In genomic region chr13:23437908-23438307, GRCm38 (mm10) we compare ENCODE assay signal across 7 mouse cellular contexts. TPM values are rescaled to one million over a fixed set of nuclear protein-coding genes. Genes with fewer than 3 reads are reported as not detected.
A peak's percentile ranks its signal among the peaks of the same experiment; 100 is the strongest.
DNase-seq lines count a peak whose midpoint lies in the region; ATAC-seq lines count a peak whose summit lies in the region.

No protein-coding gene starts in this region.

- H3K27ac ChIP-seq in embryonic facial prominence, embryonic 11.5 days (replicated peaks; ENCODE audit: low read depth, low read length): 0 out of 2 replicates have a peak overlapping the region, but pooled peaks have one; percentile 25
- no peak overlapping the region for H3K27ac ChIP-seq in limb, embryonic 11.5 days (replicated peaks; ENCODE audit: low read depth, low read length)
- H3K27ac ChIP-seq in midbrain, embryonic 12.5 days (replicated peaks): no peak overlapping the region

- H3K4me2 ChIP-seq in embryonic facial prominence, embryonic 11.5 days (ENCODE audit: low read depth, low read length): peak overlapping the region; percentile 50
- peak overlapping the region; percentile 55 for H3K4me2 ChIP-seq in limb, embryonic 11.5 days (ENCODE audit: low read depth, severe bottlenecking)
- peak overlapping the region; percentile 66 for H3K4me2 ChIP-seq in midbrain, embryonic 12.5 days (replicated peaks)

- ATAC-seq in embryonic facial prominence, embryonic 11.5 days (replicated peaks; ENCODE audit: insufficient number of reproducible peaks, low FRiP score, low TSS enrichment, low read depth): peak; percentile 77
- ATAC-seq in limb, embryonic 11.5 days (ENCODE audit: insufficient number of reproducible peaks, low FRiP score, low TSS enrichment, low read depth): peak; percentile 78; the same call in 1 of the 2 replicates
- ATAC-seq in midbrain, embryonic 12.5 days (ENCODE audit: low FRiP score, low read depth): peak; percentile 83

- peak overlapping the region; percentile 48 for H3K4me3 ChIP-seq in embryonic facial prominence, embryonic 11.5 days (ENCODE audit: low read depth, low read length)
- peak overlapping the region; percentile 52 for H3K4me3 ChIP-seq in limb, embryonic 11.5 days (ENCODE audit: low read depth, low read length)
- H3K4me3 ChIP-seq in midbrain, embryonic 12.5 days: peak overlapping the region; percentile 54

- WGBS in embryonic facial prominence, embryonic 11.5 days: under 1% methylated on average over 17 of the region's 17 CpGs
- WGBS in limb, embryonic 11.5 days: under 1% methylated on average over 17 of the region's 17 CpGs
- WGBS in midbrain, embryonic 12.5 days: under 1% methylated on average over 17 of the region's 17 CpGs

- DNase-seq in adrenal gland, adult 8-10 months: peak; percentile 86
- DNase-seq in embryonic facial prominence, embryonic 11.5 days (ENCODE audit: low spot score): peak; percentile 90
- DNase-seq in heart, adult 18-20 months: peak; percentile 90 to 97
- DNase-seq in kidney, adult 18-20 months: peak; percentile 93
- DNase-seq in limb, embryonic 11.5 days (ENCODE audit: low spot score): peak; percentile 96
- peak; percentile 88 for DNase-seq in spleen, adult 12 weeks (ENCODE audit: low spot score)

- no peaks in the 10 kb centered on the region for H3K27me3 ChIP-seq in embryonic facial prominence, embryonic 11.5 days (ENCODE audit: control insufficient read depth, insufficient read depth, low read length)
- H3K27me3 ChIP-seq in limb, embryonic 11.5 days (ENCODE audit: control insufficient read depth, insufficient read depth, low read length): no peaks in the 10 kb centered on the region
- H3K27me3 ChIP-seq in midbrain, embryonic 12.5 days: no peaks in the 10 kb centered on the region

- no peaks in the 10 kb centered on the region for H3K4me1 ChIP-seq in embryonic facial prominence, embryonic 11.5 days (ENCODE audit: control insufficient read depth, insufficient read depth, low read length)
- H3K4me1 ChIP-seq in limb, embryonic 11.5 days (ENCODE audit: control insufficient read depth, insufficient read depth, low read length): no peaks in the 10 kb centered on the region
- peaks cover 14% of the 10 kb centered on the region for H3K4me1 ChIP-seq in midbrain, embryonic 12.5 days

- H3K9me3 ChIP-seq in embryonic facial prominence, embryonic 11.5 days (replicated peaks; ENCODE audit: control insufficient read depth, low read length): no peaks in the 10 kb centered on the region
- H3K9me3 ChIP-seq in limb, embryonic 11.5 days (ENCODE audit: control insufficient read depth, low read length): no peaks in the 10 kb centered on the region
- H3K9me3 ChIP-seq in midbrain, embryonic 12.5 days: no peaks in the 10 kb centered on the region

- no peaks in the 10 kb centered on the region for H3K36me3 ChIP-seq in embryonic facial prominence, embryonic 11.5 days (replicated peaks; ENCODE audit: control insufficient read depth, insufficient read depth, low read depth, low read length)
- no peaks in the 10 kb centered on the region for H3K36me3 ChIP-seq in limb, embryonic 11.5 days (ENCODE audit: control insufficient read depth, insufficient read depth, low read length)
- no peaks in the 10 kb centered on the region for H3K36me3 ChIP-seq in midbrain, embryonic 12.5 days

- H3K9ac ChIP-seq in embryonic facial prominence, embryonic 11.5 days (replicated peaks; ENCODE audit: low read length): no peak overlapping the region
- no peak overlapping the region for H3K9ac ChIP-seq in limb, embryonic 11.5 days (ENCODE audit: low read length)
- H3K9ac ChIP-seq in midbrain, embryonic 12.5 days (replicated peaks): peak overlapping the region; percentile 56; the same call in 1 of the 2 replicates

RNA-seq across cellular contexts. Expression of gene Abt1, which starts 14.2 kb away (rescaled TPM):
- 1 to 10 TPM; 6.5 to 7.8 (median 7.1) TPM for total RNA-seq in adrenal gland, adult 8-10 months (2022)
- polyA plus RNA-seq in embryonic facial prominence, embryonic 11.5 days (2014; fragmentation: Nextera tagmentation; extraction: Ambion mirVana): 15.0 and 16.2 TPM in 2 replicates
- 1 to 10 TPM; 4.6 to 4.7 TPM for total RNA-seq in heart, adult 18-20 months (2021)
- polyA plus RNA-seq in limb, embryonic 11.5 days (2014; fragmentation: Nextera tagmentation; extraction: Ambion mirVana): 16.3 and 17.4 TPM in 2 replicates
- 10.1 and 12.3 TPM in 2 replicates for polyA plus RNA-seq in midbrain, embryonic 12.5 days (2016; fragmentation: Nextera tagmentation; extraction: Ambion mirVana)

RNA-seq across cellular contexts. Expression of gene Btn1a1, which starts 27.8 kb away (rescaled TPM):
- not detected for total RNA-seq in adrenal gland, adult 8-10 months (2022)
- 0.24 and 0.35 TPM in 2 replicates for polyA plus RNA-seq in embryonic facial prominence, embryonic 11.5 days (2014; fragmentation: Nextera tagmentation; extraction: Ambion mirVana)
- not detected for total RNA-seq in heart, adult 18-20 months (2021)
- polyA plus RNA-seq in limb, embryonic 11.5 days (2014; fragmentation: Nextera tagmentation; extraction: Ambion mirVana): not detected in 2 replicates
- polyA plus RNA-seq in midbrain, embryonic 12.5 days (2016; fragmentation: Nextera tagmentation; extraction: Ambion mirVana): not detected in 2 replicates

RNA-seq across cellular contexts. Expression of gene Btn2a2, which starts 50.7 kb away (rescaled TPM):
- total RNA-seq in adrenal gland, adult 8-10 months (2022): not detected
- 1.1 and 1.4 TPM in 2 replicates for polyA plus RNA-seq in embryonic facial prominence, embryonic 11.5 days (2014; fragmentation: Nextera tagmentation; extraction: Ambion mirVana)
- not detected for total RNA-seq in heart, adult 18-20 months (2021)
- 1.3 and 2.2 TPM in 2 replicates for polyA plus RNA-seq in limb, embryonic 11.5 days (2014; fragmentation: Nextera tagmentation; extraction: Ambion mirVana)
- polyA plus RNA-seq in midbrain, embryonic 12.5 days (2016; fragmentation: Nextera tagmentation; extraction: Ambion mirVana): 0.10 and 0.17 TPM in 2 replicates
